Mouse (Mus musculus): ENCODE data around the gene Mrgprh. TPM values are rescaled to one million over a fixed set of nuclear protein-coding genes. Genes with fewer than 3 reads are reported as not detected.
"Not testable (repeated sequence)": the region's sequence is repeated elsewhere in the genome, so short reads cannot be mapped to it uniquely, and the experiment has no call there.

The Mrgprh gene
- polyA plus RNA-seq, 1 experiment = not detected

DNA sequence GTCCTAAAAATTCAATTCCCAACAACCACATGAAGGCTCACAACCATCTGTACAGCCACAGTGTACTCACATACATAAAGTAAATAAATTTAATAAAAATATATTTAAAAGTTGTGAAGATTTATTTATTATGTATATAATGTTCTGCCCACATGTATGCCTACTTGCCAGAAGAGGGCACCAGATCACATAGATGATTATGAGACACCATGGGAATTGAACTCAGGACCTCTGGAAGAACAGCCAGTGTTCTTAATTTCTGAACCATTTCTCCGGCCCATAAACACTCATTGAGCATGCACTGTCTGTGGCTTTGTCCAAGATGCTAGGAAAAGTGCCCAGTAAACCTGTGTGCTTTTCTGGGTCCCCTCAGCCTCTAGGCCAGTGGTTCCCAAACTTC lies 5.4 kb downstream of the Mrgprh start:
- H3K4me3 ChIP-seq (replicated peaks) = no peak overlapping the region
- H3K9me3 ChIP-seq (ENCODE audit: control insufficient read depth, low read length) = no peaks in the 10 kb centered on the region
- peaks cover 8% of the 10 kb centered on the region for H3K27me3 ChIP-seq (ENCODE audit: control insufficient read depth)
- H3K4me1 ChIP-seq (ENCODE audit: control insufficient read depth) = peaks cover 3% of the 10 kb centered on the region; the same call in 1 of the 2 replicates
- TF ChIP-seq GATA1 (IDR thresholded peaks at IDR 0.05; ENCODE audit: low read length) (no peak), TAL1 (IDR thresholded peaks at IDR 0.05; ENCODE audit: low read length) (no peak)
- H3K36me3 ChIP-seq (ENCODE audit: control insufficient read depth) = no peaks in the 10 kb centered on the region

DNA sequence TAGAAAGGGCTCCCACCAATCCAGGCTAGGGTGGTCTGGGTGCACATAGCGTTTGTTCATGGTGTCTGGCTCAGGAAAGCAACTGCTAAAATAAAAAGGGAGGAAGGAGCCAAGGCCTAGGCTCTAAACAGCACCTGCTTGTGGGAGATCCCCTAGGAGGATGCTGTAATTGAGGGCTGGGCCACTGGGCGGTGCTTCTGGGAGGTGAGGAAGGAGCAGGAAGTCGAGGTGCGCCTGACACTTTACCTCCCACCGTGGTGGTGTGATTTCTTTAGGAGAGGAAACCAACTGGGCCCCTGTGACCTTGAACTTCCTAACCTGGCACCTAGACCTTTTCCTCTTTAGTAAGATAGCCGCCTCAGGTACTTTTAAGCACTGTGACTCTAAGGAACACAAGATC lies 10.8 kb downstream of the Mrgprh start:
- no peaks in the 10 kb centered on the region for H3K9me3 ChIP-seq (ENCODE audit: control insufficient read depth, low read length)

DNA sequence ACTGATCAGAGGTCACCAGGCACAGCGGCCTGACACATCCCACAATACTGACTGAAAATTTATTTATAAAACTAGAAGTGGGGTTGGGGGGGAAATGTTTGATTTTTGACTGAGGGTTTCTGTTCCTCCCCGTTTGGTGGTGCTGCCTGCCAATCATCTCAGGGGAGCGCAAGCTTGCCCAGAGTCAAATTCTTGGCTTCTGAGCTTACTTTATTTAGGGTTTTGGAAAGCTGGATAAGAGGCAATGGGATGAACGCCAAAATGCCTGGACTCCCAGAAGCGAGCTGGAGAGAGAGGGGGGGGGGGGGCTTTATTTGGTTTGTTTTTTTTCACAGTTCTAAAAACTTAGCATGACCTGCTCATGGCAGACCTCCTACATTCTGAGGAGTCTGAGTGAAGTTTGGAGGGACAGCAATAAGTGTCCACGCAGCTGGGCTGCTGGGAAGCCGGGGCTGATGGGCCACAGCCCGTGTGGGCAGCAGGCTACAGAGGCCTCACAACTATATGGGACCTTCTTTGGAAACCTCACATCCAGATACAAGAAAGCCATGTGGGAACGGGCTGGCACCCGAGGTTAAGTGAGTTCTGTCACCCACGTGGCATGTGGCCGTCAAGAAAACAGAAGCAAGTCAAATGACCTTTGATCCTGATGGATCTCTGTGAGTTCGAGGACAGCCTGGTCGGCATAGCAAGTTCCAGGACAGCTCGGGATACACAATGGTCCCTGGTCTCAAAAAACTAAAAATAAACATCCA lies 11.4 kb downstream of the Mrgprh start:
- no peak for TF ChIP-seq GATA1 (IDR thresholded peaks at IDR 0.05; ENCODE audit: low read length)
- TF ChIP-seq TAL1 (IDR thresholded peaks at IDR 0.05; ENCODE audit: low read length) = no peak
- no peak overlapping the region for H3K4me3 ChIP-seq (replicated peaks)
- no peaks in the 10 kb centered on the region for H3K4me1 ChIP-seq (ENCODE audit: control insufficient read depth)
- peaks cover 34% of the 10 kb centered on the region for H3K36me3 ChIP-seq (ENCODE audit: control insufficient read depth)
- H3K27me3 ChIP-seq (ENCODE audit: control insufficient read depth) = no peaks in the 10 kb centered on the region
- H3K9me3 ChIP-seq (ENCODE audit: control insufficient read depth, low read length) = no peaks in the 10 kb centered on the region

More for the DNA sequence above, 10.8 kb downstream of the Mrgprh start:
- Histone ChIP-seq H3K4me3 (replicated peaks) (no peak overlapping the region), H3K4me1 (ENCODE audit: control insufficient read depth) (no peaks in the 10 kb centered on the region), H3K27me3 (ENCODE audit: control insufficient read depth) (no peaks in the 10 kb centered on the region), H3K36me3 (ENCODE audit: control insufficient read depth) (peaks cover 29% of the 10 kb centered on the region)
- TF ChIP-seq GATA1 (IDR thresholded peaks at IDR 0.05; ENCODE audit: low read length) (no peak), TAL1 (IDR thresholded peaks at IDR 0.05; ENCODE audit: low read length) (no peak)

DNA sequence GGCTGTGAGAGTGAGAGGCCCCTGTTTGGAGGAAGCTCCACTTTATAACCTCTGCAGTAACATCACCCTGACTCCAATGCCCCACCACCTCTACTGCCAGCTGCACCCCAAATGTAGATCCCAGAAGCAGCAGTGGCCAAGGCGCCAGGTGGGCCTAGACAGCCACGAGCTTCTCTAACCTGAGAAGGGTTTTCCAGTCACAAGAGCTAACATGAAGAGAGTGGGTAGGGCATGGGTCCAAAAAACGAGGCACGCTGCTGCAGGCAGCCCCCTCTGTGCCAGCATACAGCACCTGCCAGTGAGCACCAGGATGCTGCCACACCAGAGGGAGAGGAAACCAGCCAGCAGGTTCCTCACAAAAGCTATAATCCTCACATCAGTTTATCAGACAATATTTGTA lies 15.2 kb downstream of the Mrgprh start:
- H3K27me3 ChIP-seq (ENCODE audit: control insufficient read depth) = no peaks in the 10 kb centered on the region
- no peaks in the 10 kb centered on the region for H3K9me3 ChIP-seq (ENCODE audit: control insufficient read depth, low read length)
- no peak overlapping the region for H3K4me3 ChIP-seq (replicated peaks)
- H3K4me1 ChIP-seq (ENCODE audit: control insufficient read depth) = no peaks in the 10 kb centered on the region
- peaks cover 53% of the 10 kb centered on the region for H3K36me3 ChIP-seq (ENCODE audit: control insufficient read depth)
- TF ChIP-seq TAL1 (IDR thresholded peaks at IDR 0.05; ENCODE audit: low read length) (no peak), GATA1 (IDR thresholded peaks at IDR 0.05; ENCODE audit: low read length) (no peak)

DNA sequence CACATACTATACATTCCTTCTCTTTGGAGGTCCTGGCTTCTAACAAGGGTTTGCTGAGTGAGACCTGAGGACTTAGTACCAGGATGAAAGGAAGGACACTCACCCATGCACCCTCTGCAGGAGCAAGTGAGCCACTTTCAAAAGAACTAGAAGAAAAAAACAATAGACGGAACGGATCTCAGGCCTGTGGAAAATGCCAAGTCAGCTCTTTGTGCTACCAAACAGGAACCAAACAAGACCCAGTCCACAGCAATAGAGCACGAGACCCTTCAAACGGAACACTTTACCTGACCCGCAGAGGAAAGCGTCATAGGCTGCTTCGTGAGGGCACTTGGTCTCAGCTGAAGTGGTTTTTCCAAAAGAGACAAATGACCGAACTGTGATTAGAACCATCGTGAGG lies 16.2 kb downstream of the Mrgprh start:
- H3K4me3 ChIP-seq (replicated peaks) = no peak overlapping the region
- no peaks in the 10 kb centered on the region for H3K4me1 ChIP-seq (ENCODE audit: control insufficient read depth)
- peaks cover 61% of the 10 kb centered on the region for H3K36me3 ChIP-seq (ENCODE audit: control insufficient read depth)
- no peaks in the 10 kb centered on the region for H3K9me3 ChIP-seq (ENCODE audit: control insufficient read depth, low read length)
- no peaks in the 10 kb centered on the region for H3K27me3 ChIP-seq (ENCODE audit: control insufficient read depth)
- TF ChIP-seq GATA1 (IDR thresholded peaks at IDR 0.05; ENCODE audit: low read length) = no peak
- no peak for TF ChIP-seq TAL1 (IDR thresholded peaks at IDR 0.05; ENCODE audit: low read length)

DNA sequence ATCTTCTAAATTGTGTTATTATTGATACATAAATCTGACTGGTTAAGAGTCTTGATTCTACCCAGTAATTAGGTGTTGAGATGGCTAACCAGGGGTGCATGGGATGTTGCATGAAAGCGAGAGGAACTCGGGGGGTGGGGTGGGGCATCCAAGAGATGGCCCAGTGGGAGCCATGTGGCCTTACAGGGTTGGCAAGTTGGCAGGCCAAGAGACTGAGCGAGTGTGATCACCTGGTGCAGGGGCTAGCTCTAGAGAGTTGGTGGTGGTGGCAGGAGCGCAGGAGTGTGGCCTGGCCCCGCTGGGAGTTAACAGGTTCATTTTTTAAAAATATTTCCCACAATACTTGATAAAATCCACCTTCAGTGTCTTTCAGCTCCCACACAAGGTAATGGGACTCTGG lies 21.8 kb downstream of the Mrgprh start:
- no peaks in the 10 kb centered on the region for H3K9me3 ChIP-seq (ENCODE audit: control insufficient read depth, low read length)
- H3K27me3 ChIP-seq (ENCODE audit: control insufficient read depth) = no peaks in the 10 kb centered on the region
- H3K4me3 ChIP-seq (replicated peaks) = no peak overlapping the region
- H3K4me1 ChIP-seq (ENCODE audit: control insufficient read depth) = no peaks in the 10 kb centered on the region
- TF ChIP-seq GATA1 (IDR thresholded peaks at IDR 0.05; ENCODE audit: low read length) (no peak), TAL1 (IDR thresholded peaks at IDR 0.05; ENCODE audit: low read length) (no peak)
- H3K36me3 ChIP-seq (ENCODE audit: control insufficient read depth) = peaks cover 55% of the 10 kb centered on the region

DNA sequence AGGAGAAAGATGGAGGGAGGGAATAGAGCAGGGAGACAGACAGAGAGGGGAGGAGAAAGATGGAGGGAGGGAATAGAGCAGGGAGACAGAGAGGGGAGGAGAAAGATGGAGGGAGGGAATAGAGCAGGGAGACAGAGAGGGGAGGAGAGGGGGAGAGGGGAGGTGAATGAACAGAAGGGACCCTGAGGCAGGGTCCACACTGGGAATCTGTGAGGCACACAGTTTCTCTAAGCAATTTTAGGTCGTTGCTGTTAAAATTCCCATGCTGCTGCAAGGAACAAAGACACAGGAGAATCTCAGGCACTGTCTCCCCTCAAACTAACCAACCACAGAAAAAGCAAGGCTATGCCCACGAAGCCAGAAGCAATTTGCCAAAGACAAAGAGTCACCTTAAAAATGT lies 22.8 kb downstream of the Mrgprh start:
- H3K36me3 ChIP-seq (ENCODE audit: control insufficient read depth) = peaks cover 58% of the 10 kb centered on the region
- not testable (repeated sequence) for H3K9me3 ChIP-seq (ENCODE audit: control insufficient read depth, low read length); H3K4me1 ChIP-seq (ENCODE audit: control insufficient read depth); H3K4me3 ChIP-seq (replicated peaks); H3K27me3 ChIP-seq (ENCODE audit: control insufficient read depth)

DNA sequence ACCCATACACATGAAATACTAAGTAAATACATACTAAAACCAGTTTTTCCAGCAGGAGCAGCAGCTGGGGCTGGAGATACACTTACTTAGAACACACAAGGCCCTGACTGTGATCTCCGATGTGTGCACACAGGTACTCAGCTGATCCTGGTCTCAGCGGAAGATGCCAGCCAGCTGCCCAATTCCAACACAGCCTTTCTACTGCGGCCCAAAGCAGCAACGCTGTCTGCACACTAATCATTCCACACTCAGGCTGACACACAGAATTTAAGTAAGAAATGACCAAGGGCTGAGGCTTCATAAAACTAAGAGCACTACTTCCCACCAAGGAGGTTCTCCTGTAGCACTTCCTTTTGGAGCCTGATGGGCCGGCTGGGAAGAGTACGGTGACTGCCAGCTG lies 26.5 kb downstream of the Mrgprh start:
- Histone ChIP-seq H3K36me3 (ENCODE audit: control insufficient read depth) (peaks cover 64% of the 10 kb centered on the region), H3K4me1 (ENCODE audit: control insufficient read depth) (no peaks in the 10 kb centered on the region), H3K27me3 (ENCODE audit: control insufficient read depth) (no peaks in the 10 kb centered on the region), H3K9me3 (ENCODE audit: control insufficient read depth, low read length) (no peaks in the 10 kb centered on the region), H3K4me3 (replicated peaks) (no peak overlapping the region)
- TF ChIP-seq GATA1 (IDR thresholded peaks at IDR 0.05; ENCODE audit: low read length) (no peak), TAL1 (IDR thresholded peaks at IDR 0.05; ENCODE audit: low read length) (no peak)

DNA sequence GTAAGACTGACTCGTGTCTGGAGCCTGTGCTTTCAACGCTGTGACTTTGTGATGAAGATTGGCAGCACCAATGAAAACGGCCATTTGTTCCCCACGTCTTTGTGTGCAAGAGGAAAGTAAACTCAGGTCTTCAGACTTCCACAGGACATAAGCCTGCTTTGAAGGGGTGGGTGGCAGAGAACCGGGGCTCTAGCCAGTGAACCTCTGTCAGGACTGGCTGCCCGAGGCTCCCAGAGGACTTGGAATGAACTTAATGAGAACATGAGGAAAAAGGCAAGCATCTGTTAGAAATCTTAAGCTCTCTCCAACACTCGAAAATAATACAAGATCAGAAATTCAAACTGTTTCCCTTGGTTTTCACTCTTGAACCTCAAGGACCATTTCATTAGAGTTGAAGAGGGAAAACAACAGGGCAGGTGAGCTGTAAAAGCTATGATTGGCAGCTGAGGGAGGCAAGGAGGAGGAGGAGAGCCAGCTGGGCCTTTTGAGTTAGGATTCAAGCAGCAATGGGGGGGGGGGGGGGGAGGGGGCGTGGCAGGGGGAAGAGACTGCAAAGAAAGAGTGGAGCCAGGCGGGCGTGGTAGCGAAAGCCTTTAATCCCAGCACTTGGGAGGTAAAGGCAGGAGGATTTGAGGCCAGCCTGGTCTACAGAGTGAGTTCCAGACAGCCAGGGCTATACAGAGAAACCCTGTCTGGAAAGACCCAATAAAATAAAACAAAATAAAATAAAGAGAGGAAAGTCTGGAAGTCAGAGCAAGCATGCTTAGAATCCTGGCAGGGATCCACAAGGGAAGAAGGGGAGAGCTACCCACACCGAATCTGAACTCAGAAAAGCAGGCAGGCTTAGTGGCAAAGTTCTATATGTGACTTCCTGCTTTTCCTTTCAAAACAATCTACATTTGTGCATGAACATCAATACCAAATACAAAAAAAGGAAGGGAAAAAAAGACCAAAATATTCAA lies 27.8 kb downstream of the Mrgprh start:
- Histone ChIP-seq H3K27me3 (ENCODE audit: control insufficient read depth) (no peaks in the 10 kb centered on the region), H3K36me3 (ENCODE audit: control insufficient read depth) (peaks cover 63% of the 10 kb centered on the region), H3K4me1 (ENCODE audit: control insufficient read depth) (no peaks in the 10 kb centered on the region), H3K9me3 (ENCODE audit: control insufficient read depth, low read length) (no peaks in the 10 kb centered on the region), H3K4me3 (replicated peaks) (no peak overlapping the region)
- no peak for TF ChIP-seq TAL1 (IDR thresholded peaks at IDR 0.05; ENCODE audit: low read length)
- TF ChIP-seq GATA1 (IDR thresholded peaks at IDR 0.05; ENCODE audit: low read length) = no peak

Measured in erythroblast, embryonic 14.5 days (primary cell).